Mouse (Mus musculus): Measurements from ENCODE around the gene Eif4ebp2. TPM values are rescaled to one million over a fixed set of nuclear protein-coding genes. Genes with fewer than 3 reads are reported as not detected.

The Eif4ebp2 gene
- polyA plus RNA-seq, 1 experiment = 44.4 TPM

- Histone ChIP-seq H3ac (ENCODE audit: control insufficient read depth, insufficient read length) (no peak overlapping the region), H3K27me3 (ENCODE audit: control insufficient read depth, insufficient read depth, insufficient read length) (no peaks in the 10 kb centered on the region), H3K4me3 (no peak overlapping the region), H3K36me3 (ENCODE audit: control insufficient read depth, insufficient read depth) (no peaks in the 10 kb centered on the region), H3K79me2 (ENCODE audit: control insufficient read depth, insufficient read depth) (peaks cover 15% of the 10 kb centered on the region), H3K4me2 (ENCODE audit: low read depth) (no peak overlapping the region)
- TF ChIP-seq USF1 (IDR thresholded peaks at IDR 0.05; ENCODE audit: low read depth) (no peak), CEBPB (IDR thresholded peaks at IDR 0.05; ENCODE audit: insufficient read depth, poor library complexity, severe bottlenecking) (no peak), MYOD1 (IDR thresholded peaks at IDR 0.05; ENCODE audit: control insufficient read depth in 1 of 3, insufficient read length in 2 of 3, low read depth in 2 of 3) (no peak), REST (IDR thresholded peaks at IDR 0.05; ENCODE audit: insufficient read depth, insufficient read length) (no peak), POLR2A (IDR thresholded peaks at IDR 0.05; ENCODE audit: insufficient read length, low read depth) (no peak), E2F4 (IDR thresholded peaks at IDR 0.05; ENCODE audit: insufficient read depth) (no peak), POLR2AphosphoS2 (IDR thresholded peaks at IDR 0.05; ENCODE audit: insufficient read length, low read depth) (no peak), MYOG (IDR thresholded peaks at IDR 0.05; ENCODE audit: control insufficient read depth in 1 of 3, insufficient read depth in 1 of 3, insufficient read length in 2 of 3, low read depth in 2 of 3) (no peak), TCF12 (IDR thresholded peaks at IDR 0.05; ENCODE audit: insufficient read depth, poor library complexity, severe bottlenecking) (no peak), MAX (IDR thresholded peaks at IDR 0.05; ENCODE audit: low read depth) (no peak), SRF (IDR thresholded peaks at IDR 0.05; ENCODE audit: control insufficient read depth, insufficient read length, low read depth) (no peak), TCF3 (IDR thresholded peaks at IDR 0.05; ENCODE audit: insufficient read length, low read depth) (no peak)
These were observed 27.0 kb upstream of the Eif4ebp2 start for GRCm38 (mm10) chr10:61479461-61479860.

GRCm38 (mm10) chr10:61476440-61477165 lies 24.1 kb upstream of the Eif4ebp2 start:
- Histone ChIP-seq H3ac (ENCODE audit: control insufficient read depth, insufficient read length) (peak overlapping the region; percentile 63), H3K4me3 (peak overlapping the region; percentile 79), H3K36me3 (ENCODE audit: control insufficient read depth, insufficient read depth) (no peaks in the 10 kb centered on the region), H3K4me2 (ENCODE audit: low read depth) (peak overlapping the region; percentile 94), H3K27me3 (ENCODE audit: control insufficient read depth, insufficient read depth, insufficient read length) (no peaks in the 10 kb centered on the region), H3K79me2 (ENCODE audit: control insufficient read depth, insufficient read depth) (peaks cover 15% of the 10 kb centered on the region)
- TF ChIP-seq MYOD1 (IDR thresholded peaks at IDR 0.05; ENCODE audit: control insufficient read depth in 1 of 3, insufficient read length in 2 of 3, low read depth in 2 of 3) = peak in 2 of 3 experiments; percentile 36 to 63
- no peak for TF ChIP-seq TCF12 (IDR thresholded peaks at IDR 0.05; ENCODE audit: insufficient read depth, poor library complexity, severe bottlenecking)
- TF ChIP-seq USF1 (IDR thresholded peaks at IDR 0.05; ENCODE audit: low read depth) = no peak
- TF ChIP-seq MYOG (IDR thresholded peaks at IDR 0.05; ENCODE audit: control insufficient read depth in 1 of 3, insufficient read depth in 1 of 3, insufficient read length in 2 of 3, low read depth in 2 of 3) = peak; percentile 33 to 82 (median 71)
- no peak for TF ChIP-seq POLR2A (IDR thresholded peaks at IDR 0.05; ENCODE audit: insufficient read length, low read depth)
- no peak for TF ChIP-seq SRF (IDR thresholded peaks at IDR 0.05; ENCODE audit: control insufficient read depth, insufficient read length, low read depth)
- no peak for TF ChIP-seq TCF3 (IDR thresholded peaks at IDR 0.05; ENCODE audit: insufficient read length, low read depth)
- no peak for TF ChIP-seq POLR2AphosphoS2 (IDR thresholded peaks at IDR 0.05; ENCODE audit: insufficient read length, low read depth)

GRCm38 (mm10) chr10:61475594-61476439 lies 23.4 kb upstream of the Eif4ebp2 start, which contains the start of gene Lrrc20:
TSS of gene Lrrc20 (plus strand) at chr10:61475801.
- H3K36me3 ChIP-seq (ENCODE audit: control insufficient read depth, insufficient read depth) = no peaks in the 10 kb centered on the region
- H3K27me3 ChIP-seq (ENCODE audit: control insufficient read depth, insufficient read depth, insufficient read length) = no peaks in the 10 kb centered on the region
- peak within 1 kb of the TSS; percentile 63 for H3ac ChIP-seq (ENCODE audit: control insufficient read depth, insufficient read length)
- TF ChIP-seq TCF3 (IDR thresholded peaks at IDR 0.05; ENCODE audit: insufficient read length, low read depth) = no peak
- TF ChIP-seq SRF (IDR thresholded peaks at IDR 0.05; ENCODE audit: control insufficient read depth, insufficient read length, low read depth) = no peak
- TF ChIP-seq MYOD1 (IDR thresholded peaks at IDR 0.05; ENCODE audit: control insufficient read depth in 1 of 3, insufficient read length in 2 of 3, low read depth in 2 of 3) = peak in 2 of 3 experiments; percentile 78 to 81
- peak; percentile 98 for TF ChIP-seq POLR2A (IDR thresholded peaks at IDR 0.05; ENCODE audit: insufficient read length, low read depth)
- no peak for TF ChIP-seq CEBPB (IDR thresholded peaks at IDR 0.05; ENCODE audit: insufficient read depth, poor library complexity, severe bottlenecking)
- TF ChIP-seq USF1 (IDR thresholded peaks at IDR 0.05; ENCODE audit: low read depth) = no peak
- peak; percentile 97 for TF ChIP-seq POLR2AphosphoS2 (IDR thresholded peaks at IDR 0.05; ENCODE audit: insufficient read length, low read depth)
- peak; percentile 11 for TF ChIP-seq E2F4 (IDR thresholded peaks at IDR 0.05; ENCODE audit: insufficient read depth)
- no peak for TF ChIP-seq REST (IDR thresholded peaks at IDR 0.05; ENCODE audit: insufficient read depth, insufficient read length)
- TF ChIP-seq TCF12 (IDR thresholded peaks at IDR 0.05; ENCODE audit: insufficient read depth, poor library complexity, severe bottlenecking) = no peak
- TF ChIP-seq MAX (IDR thresholded peaks at IDR 0.05; ENCODE audit: low read depth) = no peak
- peak in 2 of 3 experiments; percentile 38 to 86 for TF ChIP-seq MYOG (IDR thresholded peaks at IDR 0.05; ENCODE audit: control insufficient read depth in 1 of 3, insufficient read depth in 1 of 3, insufficient read length in 2 of 3, low read depth in 2 of 3)
- peak within 1 kb of the TSS; percentile 94 for H3K4me2 ChIP-seq (ENCODE audit: low read depth)
- H3K79me2 ChIP-seq (ENCODE audit: control insufficient read depth, insufficient read depth) = peaks cover 15% of the 10 kb centered on the region
- peak within 1 kb of the TSS; percentile 79 for H3K4me3 ChIP-seq

GRCm38 (mm10) chr10:61474344-61474743 lies 21.9 kb upstream of the Eif4ebp2 start:
- TF ChIP-seq CEBPB (IDR thresholded peaks at IDR 0.05; ENCODE audit: insufficient read depth, poor library complexity, severe bottlenecking) = no peak
- no peak for TF ChIP-seq TCF3 (IDR thresholded peaks at IDR 0.05; ENCODE audit: insufficient read length, low read depth)
- no peak for TF ChIP-seq TCF12 (IDR thresholded peaks at IDR 0.05; ENCODE audit: insufficient read depth, poor library complexity, severe bottlenecking)
- TF ChIP-seq SRF (IDR thresholded peaks at IDR 0.05; ENCODE audit: control insufficient read depth, insufficient read length, low read depth) = no peak
- H3K79me2 ChIP-seq (ENCODE audit: control insufficient read depth, insufficient read depth) = peaks cover 14% of the 10 kb centered on the region
- no peak overlapping the region for H3K4me2 ChIP-seq (ENCODE audit: low read depth)
- H3K27me3 ChIP-seq (ENCODE audit: control insufficient read depth, insufficient read depth, insufficient read length) = no peaks in the 10 kb centered on the region
- H3K4me3 ChIP-seq = no peak overlapping the region
- no peak overlapping the region for H3ac ChIP-seq (ENCODE audit: control insufficient read depth, insufficient read length)
- H3K36me3 ChIP-seq (ENCODE audit: control insufficient read depth, insufficient read depth) = no peaks in the 10 kb centered on the region
